Mouse (Mus musculus) myocyte (in vitro differentiated cells): ENCODE data around the gene Dnmt1.

Source experiments
- E2F4 ChIP-seq: IDR thresholded peaks from one replicate; pipeline ENCODE4 v1.6.1; 2011; ENCODE audit warnings: mild to moderate bottlenecking, control low read depth, moderate library complexity; ENCODE audit not compliant: insufficient read depth
- MYOG ChIP-seq, 3 experiments: IDR thresholded peaks; one replicate each; pipeline ENCODE4 v1.6.1; 2011; ENCODE audit warnings: control low read depth in 2 of 3, low read depth in 2 of 3, mild to moderate bottlenecking in 2 of 3; ENCODE audit not compliant: insufficient read length in 2 of 3, control insufficient read depth in 1 of 3, insufficient read depth in 1 of 3
- POLR2A ChIP-seq: IDR thresholded peaks from one replicate; pipeline ENCODE4 v1.6.1; 2011; ENCODE audit warnings: low read depth, mild to moderate bottlenecking, control low read depth, moderate library complexity; ENCODE audit not compliant: insufficient read length

DNA sequence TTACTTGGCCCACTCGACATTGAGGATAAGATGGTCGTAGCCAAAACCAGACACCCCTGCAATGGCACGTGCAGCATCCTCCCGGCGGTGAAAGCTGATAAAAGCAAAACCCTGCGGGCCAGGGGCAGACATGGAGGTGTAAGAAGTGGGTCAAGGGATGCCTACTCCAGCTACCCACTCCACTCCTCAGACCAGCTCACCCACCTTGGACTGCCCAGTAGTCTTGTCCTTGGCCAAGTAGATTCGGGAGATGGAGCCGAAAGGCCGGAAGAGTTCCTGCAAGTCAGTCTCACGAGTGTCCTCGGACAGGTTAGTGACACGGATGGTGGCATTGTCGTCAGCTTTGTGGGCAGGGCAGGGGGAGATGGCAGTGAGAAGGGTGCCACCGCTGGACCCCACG is 65.1 kb downstream of the Dnmt1 start:
- no peak for TF ChIP-seq POLR2A
- TF ChIP-seq MYOG (IDR thresholded peaks at IDR 0.05; ENCODE audit: control insufficient read depth in 1 of 3, insufficient read depth in 1 of 3, insufficient read length in 2 of 3, low read depth in 2 of 3): no peak
- no peak for TF ChIP-seq E2F4
